Mouse (Mus musculus) megakaryocyte, adult 5-6 weeks (primary cell): ENCODE measurements at regions not wholly inside any gene's neighbourhood (a gene's known extent, or its start where the extent isn't known, plus 50 kb on each side); places are given as distances from the start of the nearest gene placed in this dataset.

Experiments used
- ATAC-seq: 2 replicates; pipeline ENCODE4 v1.8.0; 2016; ENCODE audit warnings: mild to moderate bottlenecking, inconsistent platforms; ENCODE audit not compliant: poor library complexity, severe bottlenecking

DNA sequence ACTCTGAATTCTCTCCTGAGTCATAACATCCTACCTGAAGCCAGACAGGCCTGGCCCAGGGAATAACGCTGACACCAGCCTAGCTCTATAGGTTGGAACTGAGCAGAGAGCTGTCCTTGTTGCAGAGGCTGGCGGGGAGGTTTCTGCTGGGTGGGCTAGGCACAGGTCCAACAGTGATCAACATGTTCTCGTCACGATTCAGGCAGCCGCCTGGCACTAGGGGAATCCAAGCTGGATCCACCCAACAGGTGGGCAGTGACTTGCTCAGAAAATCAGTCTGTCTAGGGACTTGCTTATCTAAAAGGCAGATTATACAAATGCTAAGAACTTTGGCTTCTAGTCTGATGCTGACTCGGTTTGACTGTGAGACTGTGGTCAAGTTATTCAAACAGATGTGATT, 648.2 kb downstream of the Inhba start:
- no peak for ATAC-seq

DNA sequence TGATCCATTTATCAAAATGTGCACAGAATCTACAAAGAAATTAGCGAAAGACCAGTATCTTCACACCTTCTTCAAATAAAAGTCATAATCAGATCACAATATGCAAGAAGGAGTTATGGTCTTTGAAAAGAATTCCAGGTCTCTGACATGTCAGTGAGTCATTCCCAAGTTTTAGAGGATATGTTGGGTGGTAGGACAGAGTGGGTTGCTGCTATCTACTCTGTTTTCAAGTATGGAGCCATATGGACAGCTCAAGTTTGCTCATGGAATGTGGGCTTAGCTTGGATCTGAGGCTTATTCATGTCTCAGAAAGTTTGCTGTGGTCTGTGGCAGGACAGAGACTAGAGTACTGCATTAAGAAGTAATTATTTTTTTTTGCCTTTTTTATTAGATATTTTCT, 657.0 kb downstream of the Inhba start:
- ATAC-seq, result no peak

DNA sequence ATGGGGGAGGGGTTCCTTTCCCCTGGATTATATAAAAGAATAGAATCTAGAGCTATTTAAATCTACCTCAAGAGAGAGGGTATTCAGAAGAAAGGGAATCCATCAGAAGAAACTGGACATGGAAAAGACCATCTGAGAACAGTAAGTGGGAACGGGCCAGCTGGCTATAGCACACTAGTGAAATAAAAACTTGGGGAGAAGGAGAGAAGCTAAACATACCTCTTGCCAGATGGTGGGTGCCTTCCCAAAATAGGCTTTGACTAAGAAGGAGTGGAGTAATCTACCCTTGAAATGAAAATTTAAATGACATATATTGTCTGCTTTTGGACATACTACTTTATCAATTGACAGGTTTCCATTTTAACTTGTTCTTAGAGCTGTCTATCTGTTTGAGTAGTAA, 657.6 kb downstream of the Inhba start:
- no peak for ATAC-seq

DNA sequence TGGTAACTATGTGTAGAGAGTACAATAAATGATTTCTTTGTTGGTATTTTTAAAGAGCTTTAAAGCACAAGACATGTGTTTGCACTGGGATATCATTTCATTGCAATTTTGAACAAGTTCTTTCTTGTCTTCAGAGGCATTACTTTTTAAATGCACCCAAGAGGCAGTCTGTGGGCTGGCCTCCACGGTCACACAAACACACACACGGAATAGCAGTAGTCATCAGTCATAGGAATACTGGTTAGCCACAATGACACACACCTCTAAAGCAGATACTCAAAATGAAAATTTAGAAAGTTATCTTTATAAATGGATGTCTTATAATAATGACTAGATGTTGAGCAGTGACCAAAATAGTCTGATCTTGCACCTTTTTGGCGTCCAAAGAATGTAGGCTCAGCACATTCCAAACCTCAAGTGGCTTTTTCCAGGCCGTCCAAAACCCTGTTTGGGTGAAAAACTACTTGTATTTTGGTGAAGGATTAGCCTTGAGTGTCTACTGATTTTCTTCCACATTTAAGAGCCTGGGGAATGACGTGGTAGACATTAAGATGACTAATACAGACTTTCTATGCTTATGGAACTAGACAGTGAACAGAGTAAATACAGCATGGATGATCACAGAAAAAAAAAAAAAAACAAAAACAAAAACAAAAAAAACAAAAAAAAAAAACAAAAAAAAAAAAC, 658.5 kb downstream of the Inhba start:
- no peak for ATAC-seq

DNA sequence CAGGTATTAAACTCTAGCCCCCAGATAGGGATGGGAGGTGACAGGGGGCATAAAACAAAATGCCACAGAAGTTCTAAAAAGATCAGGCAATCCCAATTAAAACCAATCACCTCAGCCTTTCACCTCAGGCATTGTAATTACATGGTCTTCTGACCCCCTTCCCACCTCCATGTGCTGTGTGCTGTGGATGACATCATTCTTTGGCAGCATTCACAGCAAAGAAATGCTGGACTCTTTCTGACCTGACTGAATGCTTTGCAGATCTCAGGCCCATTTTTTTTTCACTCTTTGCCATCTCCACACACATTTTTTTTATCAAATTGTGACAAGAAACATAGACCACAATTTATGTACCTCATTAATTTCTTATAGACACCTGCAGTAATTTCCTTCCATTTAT, 659.1 kb downstream of the Inhba start:
- no peak for ATAC-seq

DNA sequence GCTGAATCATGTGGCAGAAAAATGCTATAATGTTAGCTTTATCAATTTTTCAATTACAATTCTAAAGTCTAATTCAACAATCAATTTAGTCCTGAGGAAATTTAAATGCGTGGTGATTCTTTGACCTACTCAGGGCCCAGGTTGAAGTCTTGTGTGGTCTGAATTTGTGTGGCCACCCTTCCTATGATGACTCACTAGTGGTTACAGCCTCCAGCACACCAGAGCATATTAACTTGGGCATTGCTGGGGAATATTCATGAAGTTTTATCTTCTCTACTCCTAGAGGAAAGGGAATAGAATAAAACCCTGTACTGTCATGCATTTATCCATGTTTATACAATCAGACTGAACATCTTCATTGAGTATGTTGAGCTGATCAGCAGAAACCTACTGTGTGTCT, 665.2 kb downstream of the Inhba start:
- ATAC-seq, result no peak

DNA sequence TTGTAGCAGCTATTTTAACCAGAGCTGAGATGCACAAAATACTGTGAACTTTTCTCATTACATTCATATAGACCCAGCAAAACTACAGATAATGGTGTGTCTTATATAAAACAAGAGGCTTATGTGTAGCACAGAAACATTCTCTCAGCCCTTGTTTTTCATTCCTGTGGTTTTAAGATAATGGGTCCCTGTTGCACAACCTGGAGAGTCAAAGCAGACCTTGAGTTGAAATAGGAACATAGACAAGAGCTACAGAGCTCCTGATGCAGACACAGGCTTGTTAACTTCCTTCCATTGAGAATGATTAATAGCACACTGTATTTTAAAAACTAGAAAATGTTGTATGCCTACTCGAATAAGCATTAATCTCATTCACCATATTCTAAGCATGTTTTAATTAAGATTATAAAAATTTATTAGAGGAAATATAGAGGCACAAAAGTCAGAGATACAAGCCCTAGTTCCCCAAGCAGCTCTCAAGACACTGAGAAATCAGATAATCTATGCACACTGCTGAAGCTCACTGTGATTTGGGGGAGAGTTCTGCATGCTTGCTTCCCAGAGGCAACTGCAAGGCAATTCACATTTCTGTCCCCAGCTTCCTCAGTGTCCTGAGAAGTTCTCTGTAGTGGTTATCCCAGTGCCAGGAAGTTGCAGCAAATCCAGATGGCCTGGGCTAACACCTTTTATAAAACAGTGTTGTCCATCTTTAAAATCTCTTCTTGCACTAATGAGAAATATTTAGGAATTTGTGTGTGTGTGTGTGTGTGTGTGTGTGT, 666.8 kb downstream of the Inhba start:
- no peak for ATAC-seq

DNA sequence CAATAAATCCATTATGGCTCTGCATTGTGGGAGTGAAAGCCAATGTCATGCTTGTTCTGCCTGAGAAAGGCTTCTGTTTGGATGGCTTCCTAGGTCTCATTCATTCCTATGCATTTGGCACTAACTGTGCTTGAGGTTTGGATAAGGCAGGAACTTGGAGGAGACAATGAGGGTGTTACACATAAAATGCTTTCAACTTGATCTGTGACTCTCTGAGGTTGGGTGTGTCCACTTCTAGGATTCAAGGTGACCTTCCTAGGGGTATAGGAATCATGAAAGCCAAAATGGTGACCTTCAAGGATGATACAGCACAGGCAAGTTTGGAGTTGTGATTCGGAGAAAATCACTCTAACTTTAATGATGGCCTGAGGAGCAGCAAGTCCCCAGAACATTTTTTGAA, 682.5 kb downstream of the Inhba start:
- ATAC-seq, result no peak

DNA sequence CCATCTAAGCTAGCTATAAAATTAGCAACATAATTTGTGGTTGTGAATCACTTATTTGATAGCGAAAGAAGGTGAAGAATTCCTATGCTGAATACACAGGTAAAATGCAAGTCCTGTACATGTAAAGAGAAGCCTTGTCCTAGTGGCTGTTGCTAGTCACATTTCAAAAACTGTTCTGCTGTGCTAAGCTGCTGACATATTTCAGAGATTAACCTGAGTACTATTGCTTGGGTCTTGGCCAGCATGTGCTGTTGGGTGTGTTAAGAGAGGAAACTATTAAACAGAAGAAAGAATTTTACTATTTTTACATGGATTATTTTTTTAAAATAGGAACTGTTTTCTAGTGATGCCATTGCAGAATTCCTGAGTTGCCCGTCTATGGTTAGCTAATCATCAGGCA, 689.3 kb downstream of the Inhba start:
- ATAC-seq, result no peak

DNA sequence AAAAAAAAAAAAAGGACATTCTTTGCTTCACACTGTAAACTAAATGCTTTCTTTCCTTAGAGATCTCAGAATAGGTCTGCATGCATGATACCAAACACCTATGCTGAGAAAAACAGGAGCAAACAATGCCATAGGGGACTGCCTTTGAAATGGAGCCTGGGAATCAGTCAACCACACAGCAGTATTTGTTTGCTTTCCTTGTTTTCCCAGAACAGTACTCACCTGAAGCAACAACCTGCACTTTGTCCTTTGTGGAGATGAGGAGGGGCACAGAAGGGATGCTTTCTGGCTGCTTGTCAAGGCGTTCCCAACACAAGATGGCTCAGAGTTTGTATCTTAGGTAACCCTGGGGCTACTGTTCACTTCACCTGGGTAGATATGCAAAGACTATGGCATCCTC, 690.5 kb downstream of the Inhba start:
- ATAC-seq, result no peak

DNA sequence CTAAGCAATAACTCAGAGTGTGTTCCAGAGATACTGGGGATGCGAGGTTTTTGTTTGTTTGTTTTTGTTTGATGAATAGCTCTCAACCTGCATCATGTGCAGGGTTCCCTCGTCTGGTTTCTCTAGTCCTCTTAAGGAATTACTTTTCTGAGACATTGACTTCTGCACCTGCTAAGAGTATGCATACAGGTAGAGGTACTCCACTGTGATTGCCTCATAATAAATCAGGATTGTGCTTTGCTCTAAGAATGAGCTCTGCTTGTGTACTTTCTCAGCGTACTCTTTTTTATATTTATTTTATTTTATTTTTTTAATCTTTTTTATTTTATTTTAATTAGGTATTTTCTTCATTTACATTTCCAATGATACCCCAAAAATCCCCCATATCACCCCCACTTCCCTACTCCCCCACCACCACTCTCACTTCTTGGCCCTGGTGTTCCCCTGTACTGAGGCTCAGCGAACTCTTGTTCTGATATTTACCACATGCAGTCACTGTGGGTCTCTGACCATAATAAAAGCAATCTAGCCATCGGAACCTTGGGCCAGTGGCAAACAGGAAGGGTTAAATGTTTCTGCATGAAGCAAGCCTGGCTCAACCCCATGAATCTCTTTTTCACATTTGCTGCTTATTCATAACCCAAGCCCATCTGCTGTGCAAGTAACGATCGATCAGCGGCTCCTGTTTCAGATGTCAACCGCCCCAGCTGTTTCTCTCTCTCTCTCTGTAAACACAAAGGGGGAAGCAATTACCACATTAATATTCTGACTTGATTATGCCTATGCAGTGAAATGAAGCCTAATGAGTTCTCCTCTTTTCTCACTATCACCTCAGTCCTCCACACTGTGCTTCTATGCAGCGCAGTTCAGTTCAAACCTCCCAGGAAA, 693.8 kb downstream of the Inhba start:
- no peak for ATAC-seq

DNA sequence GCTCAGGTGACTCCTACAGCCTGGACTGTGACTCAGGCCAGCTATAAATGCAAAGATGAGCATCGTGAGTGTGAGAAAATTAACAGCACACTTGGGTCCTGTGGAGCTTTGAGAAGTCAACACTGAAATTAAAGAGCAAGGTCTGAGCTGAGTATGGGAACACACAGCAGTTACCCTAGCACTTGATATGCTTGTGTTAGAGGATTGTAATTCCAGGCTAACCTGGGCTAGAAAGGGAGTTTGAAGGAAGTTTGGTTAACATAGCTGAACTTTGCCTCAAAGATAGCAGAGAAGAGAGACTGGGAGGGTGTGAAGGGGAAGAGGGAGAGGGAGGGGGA, 694.4 kb downstream of the Inhba start:
- ATAC-seq, result no peak

DNA sequence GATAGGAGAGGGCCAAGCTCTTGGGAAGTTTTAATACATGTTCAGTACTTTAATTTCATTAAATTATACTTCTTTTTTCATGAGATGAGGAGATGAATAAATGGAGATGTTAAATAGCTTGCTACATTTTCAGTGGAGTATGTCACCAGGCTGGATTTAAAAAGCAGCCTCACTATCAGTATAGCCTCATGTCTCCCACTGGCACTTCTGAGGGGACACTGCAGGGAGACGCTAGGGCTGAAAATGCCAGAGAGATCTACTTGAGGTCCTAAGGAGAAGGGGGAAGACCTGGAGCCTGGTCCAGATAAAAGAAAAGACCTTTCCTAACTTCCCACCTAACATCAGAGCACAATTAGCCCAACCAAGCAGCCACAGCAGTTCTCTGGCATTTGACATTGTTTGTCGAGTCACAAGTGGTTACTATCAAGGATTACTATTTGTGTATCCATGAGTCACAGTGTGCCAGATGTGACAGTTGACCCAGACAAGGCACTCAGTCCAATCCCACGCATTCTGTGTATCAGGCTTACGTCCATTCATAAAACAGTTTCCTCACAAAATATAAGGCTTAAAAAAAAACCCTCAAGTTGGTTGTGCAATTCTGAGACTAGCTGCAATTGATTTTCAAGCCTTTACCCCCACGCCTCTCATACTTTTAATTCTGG, 703.8 kb downstream of the Inhba start:
- ATAC-seq, result no peak

DNA sequence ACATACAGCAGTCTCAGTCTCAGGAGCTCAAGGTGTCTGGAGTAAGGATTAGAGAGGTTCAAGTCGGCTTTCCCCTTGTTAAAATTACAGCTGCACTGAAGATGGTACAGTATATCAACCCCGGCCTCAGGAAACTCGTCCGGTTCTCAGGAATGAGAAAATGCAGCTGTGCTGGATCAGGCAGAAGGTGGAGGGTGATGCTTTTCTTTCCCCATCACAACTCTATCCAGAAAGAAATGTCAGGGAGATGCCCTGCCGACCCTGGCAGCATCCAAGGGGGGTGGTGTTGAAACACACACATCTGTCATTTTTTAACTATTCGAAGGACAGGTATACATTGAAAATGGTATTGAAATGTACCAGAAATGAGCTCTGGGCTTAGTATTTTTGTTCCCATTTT, 704.7 kb downstream of the Inhba start:
- no peak for ATAC-seq

DNA sequence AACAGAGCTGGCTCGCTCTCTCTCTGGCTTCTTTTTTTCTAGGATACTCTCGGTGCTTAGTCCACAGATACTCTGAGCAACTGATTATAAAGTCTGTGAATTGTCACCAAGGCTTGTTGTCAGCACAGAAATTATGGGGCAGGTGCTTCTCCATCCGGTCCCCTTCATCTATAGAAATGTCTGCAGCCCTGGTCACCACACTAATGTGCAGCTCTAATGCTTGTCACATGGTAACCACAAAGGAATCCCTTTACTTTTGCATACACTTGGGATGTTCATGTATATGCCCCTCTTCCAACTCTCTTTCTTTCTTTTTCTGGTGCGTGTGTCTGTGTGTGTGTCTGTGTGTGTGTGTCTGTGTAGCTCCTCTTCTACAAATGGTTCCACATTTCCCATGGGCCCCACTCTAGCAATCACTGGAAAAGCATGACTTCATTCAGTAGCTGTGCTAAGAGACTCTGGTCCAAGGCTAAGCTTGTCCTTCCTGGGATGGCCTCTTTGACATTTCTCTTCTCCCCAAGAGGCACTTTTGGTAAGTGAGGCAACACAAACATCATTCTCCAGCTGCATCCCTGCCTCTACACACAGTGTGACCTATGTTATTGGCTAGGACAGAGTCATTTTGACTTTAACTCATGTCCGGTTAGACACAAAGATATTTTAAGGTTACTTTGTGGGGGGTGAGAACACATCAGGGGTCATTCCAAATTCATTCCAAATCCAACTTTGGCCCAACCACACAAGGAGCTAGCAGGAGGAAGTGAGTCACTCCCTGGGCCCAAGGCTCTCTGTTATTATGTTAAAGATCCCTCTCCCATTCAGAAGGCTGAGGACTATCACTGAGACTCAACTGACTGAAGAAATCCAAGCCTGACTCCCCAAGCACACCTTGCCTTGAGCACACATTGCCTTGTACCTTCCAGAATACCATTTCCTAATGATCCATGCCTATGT, 705.4 kb downstream of the Inhba start:
- no peak for ATAC-seq

DNA sequence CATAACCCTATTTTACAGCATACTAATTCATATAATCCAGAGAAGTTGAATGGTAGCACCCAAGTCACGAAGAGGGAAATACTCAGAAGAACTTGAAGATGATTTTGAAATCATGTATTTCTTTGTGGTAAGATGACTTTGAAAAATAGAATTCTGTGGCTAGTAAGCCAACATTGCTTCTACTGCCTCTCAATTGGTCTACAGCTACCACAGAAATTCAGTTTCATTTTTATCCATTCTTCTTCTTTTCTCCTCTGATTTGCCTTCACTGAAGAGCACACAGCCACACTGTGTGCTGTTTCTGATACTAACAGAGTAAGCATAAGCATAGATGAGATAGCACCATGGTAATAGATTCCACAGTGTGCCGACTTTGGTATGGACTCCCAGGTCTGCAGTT, 708.4 kb downstream of the Inhba start:
- ATAC-seq, result peak; percentile 57

DNA sequence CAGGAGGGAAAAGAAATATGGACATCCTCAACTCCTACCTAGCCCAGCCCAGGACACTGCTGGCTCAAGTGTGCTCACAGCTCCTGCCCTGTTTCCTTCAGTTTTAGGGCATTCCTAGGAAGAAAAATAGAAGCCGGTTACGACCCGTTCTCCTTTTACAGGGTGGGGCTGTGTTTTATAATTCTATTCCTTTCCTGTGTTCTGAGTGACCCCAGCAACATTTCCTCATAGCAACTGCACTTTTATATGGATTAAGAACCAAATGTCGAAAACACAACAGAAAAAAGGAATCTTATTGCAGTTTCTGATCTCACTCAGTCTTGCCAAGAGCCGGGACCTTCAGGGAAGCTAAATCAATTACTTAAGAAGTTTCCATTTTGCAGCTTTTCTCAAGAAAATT, 713.7 kb downstream of the Inhba start:
- ATAC-seq, result no peak

DNA sequence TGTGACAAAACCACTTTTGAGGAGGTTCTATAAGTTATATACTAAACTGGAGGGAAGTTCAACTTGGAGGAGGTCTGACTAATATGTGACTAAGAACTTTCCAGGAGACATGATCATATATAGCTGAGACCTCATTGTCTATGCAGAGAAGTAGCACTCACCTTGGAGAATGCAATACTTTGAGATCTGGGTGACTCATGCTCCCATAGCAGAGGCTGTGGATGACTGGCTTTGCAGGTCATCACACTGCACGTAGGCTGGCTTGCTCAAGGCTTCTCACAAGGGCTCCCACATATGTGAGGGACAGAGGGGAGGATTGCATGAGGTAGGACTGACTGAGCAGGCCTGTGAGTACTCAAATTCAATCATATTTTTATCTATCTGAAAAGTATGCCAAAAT, 726.7 kb downstream of the Inhba start:
- ATAC-seq, result no peak

DNA sequence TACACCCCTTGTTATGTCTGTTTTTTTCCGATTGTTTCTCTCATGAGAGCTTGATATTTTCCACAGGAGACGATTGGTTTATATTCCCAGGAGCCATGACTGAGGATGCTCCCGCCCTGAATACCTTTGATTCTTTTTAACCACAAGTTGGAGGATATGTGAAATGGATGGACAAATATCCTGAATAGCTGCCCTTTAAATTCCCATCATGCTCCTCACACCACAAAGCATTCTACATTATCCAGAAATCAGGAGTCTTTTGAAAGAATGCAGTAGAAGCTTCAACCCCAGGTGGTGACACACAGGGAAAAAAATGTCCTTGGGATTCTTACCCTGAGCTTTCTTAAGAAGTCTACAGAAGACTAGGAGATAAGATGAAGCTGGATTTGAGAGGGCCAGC, 727.9 kb downstream of the Inhba start:
- no peak for ATAC-seq

DNA sequence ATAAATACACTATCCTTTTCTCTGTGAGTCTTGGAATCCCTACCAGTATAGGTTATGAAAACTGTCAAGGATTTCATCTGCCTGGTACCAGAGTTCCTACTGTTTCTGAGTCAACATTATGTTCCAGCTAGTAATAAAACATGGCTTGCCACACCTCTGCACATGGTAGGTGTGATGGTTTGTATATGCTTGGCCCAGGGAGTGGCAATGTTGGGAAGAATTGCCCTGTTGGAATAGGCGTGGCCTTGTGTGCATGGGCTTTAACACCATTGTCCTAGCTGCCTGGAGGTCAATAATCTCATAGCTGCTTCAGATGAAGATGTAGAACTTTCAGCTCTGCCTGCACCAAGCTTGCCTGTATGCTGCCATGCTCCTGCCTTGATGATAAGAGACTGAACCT, 732.6 kb downstream of the Inhba start:
- no peak for ATAC-seq
